Mouse (Mus musculus) forebrain, embryonic 15.5 days (tissue): ENCODE measurements around the gene Slc7a15. TPM values are rescaled to one million over a fixed set of nuclear protein-coding genes. Genes with fewer than 3 reads are reported as not detected.
"Not testable (repeated sequence)": the region's sequence is repeated elsewhere in the genome, so short reads cannot be mapped to it uniquely, and the experiment has no call there.

Experiments used
- ATAC-seq: fragments of 200-750 bp; cut with Nextera tagmentation; replicated peaks from 2 replicates; pipeline ENCODE4 v1.8.0; 2017; ENCODE audit warnings: mild to moderate bottlenecking, moderate TSS enrichment, moderate library complexity
- H3K27ac ChIP-seq: fragments of 300-500 bp; sonication (generic); replicated peaks from 2 replicates; pipeline ENCODE4 v1.5.1; 2015; ENCODE audit warnings: mild to moderate bottlenecking, inconsistent platforms
- H3K27me3 ChIP-seq: fragments of 300-500 bp; sonication (generic); 2 replicates; pipeline ENCODE4 v1.6.1; 2015; ENCODE audit warnings: inconsistent platforms
- H3K36me3 ChIP-seq: fragments of 300-500 bp; sonication (generic); 2 replicates; pipeline ENCODE4 v1.6.1; 2015; ENCODE audit warnings: mild to moderate bottlenecking, inconsistent platforms
- H3K4me1 ChIP-seq: fragments of 300-500 bp; sonication (generic); 2 replicates; pipeline ENCODE4 v1.6.1; 2015; ENCODE audit warnings: inconsistent platforms
- H3K4me2 ChIP-seq: fragments of 300-500 bp; sonication (generic); replicated peaks from 2 replicates; pipeline ENCODE4 v1.6.1; 2015; ENCODE audit warnings: mild to moderate bottlenecking, inconsistent platforms
- H3K4me3 ChIP-seq: fragments of 300-500 bp; sonication (generic); 2 replicates; pipeline ENCODE4 v1.5.1; 2015; ENCODE audit warnings: mild to moderate bottlenecking, inconsistent platforms
- H3K9ac ChIP-seq: fragments of 300-500 bp; sonication (generic); replicated peaks from 2 replicates; pipeline ENCODE4 v1.6.1; 2015; ENCODE audit warnings: mild to moderate bottlenecking, inconsistent platforms
- H3K9me3 ChIP-seq: fragments of 300-500 bp; sonication (generic); 2 replicates; pipeline ENCODE4 v1.6.1; 2016; ENCODE audit warnings: inconsistent platforms
- WGBS: fragments of 180-500 bp; shearing (Covaris S2); methylation state at CpG from one replicate; pipeline ENCODE4 v1.1.7; 2015; ENCODE audit warnings: mixed read lengths; 5-methylcytosine and 5-hydroxymethylcytosine counted together
- polyA plus RNA-seq: library from polyadenylated mRNA; unstranded; fragments of >200 nt; fragmentation: Nextera tagmentation; extraction: Ambion mirVana; gene quantifications from 2 replicates; pipeline ENCODE4 v1.2.1, GENCODE M21; 2015

Slc7a15 gene
- not detected in 2 replicates for polyA plus RNA-seq

GRCm38 (mm10) chr12:8598966-8599365 is at the start of gene Slc7a15:
Gene Slc7a15, minus strand, starts transcription at chr12:8599066.
- not testable (repeated sequence) for ATAC-seq, H3K9me3 ChIP-seq, H3K36me3 ChIP-seq, H3K4me3 ChIP-seq, H3K27me3 ChIP-seq, H3K9ac ChIP-seq, H3K4me1 ChIP-seq, H3K4me2 ChIP-seq, H3K27ac ChIP-seq
- 96% methylated on average over 7 of the region's 7 CpGs for WGBS

- not testable (repeated sequence) for H3K27ac ChIP-seq, H3K9ac ChIP-seq, H3K4me3 ChIP-seq, H3K9me3 ChIP-seq, ATAC-seq, H3K27me3 ChIP-seq, H3K36me3 ChIP-seq, H3K4me2 ChIP-seq, H3K4me1 ChIP-seq
- 73% methylated on average over 8 of the region's 8 CpGs for WGBS
These were observed 49.3 kb upstream of the Slc7a15 start for GRCm38 (mm10) chr12:8648211-8648610.

GRCm38 (mm10) chr12:8641425-8641735 is 42.5 kb upstream of the Slc7a15 start:
- H3K36me3 ChIP-seq = no peaks in the 10 kb centered on the region
- peak overlapping the region; percentile 56 for H3K4me2 ChIP-seq
- peak overlapping the region; percentile 96 for H3K9ac ChIP-seq
- peak overlapping the region; percentile 96 for H3K27ac ChIP-seq
- no peaks in the 10 kb centered on the region for H3K4me1 ChIP-seq
- WGBS = 5% methylated on average over 10 of the region's 10 CpGs
- peak; percentile 73 for ATAC-seq
- H3K27me3 ChIP-seq = no peaks in the 10 kb centered on the region
- peak overlapping the region; percentile 95 for H3K4me3 ChIP-seq
- no peaks in the 10 kb centered on the region for H3K9me3 ChIP-seq

GRCm38 (mm10) chr12:8640711-8641424 is 42.0 kb upstream of the Slc7a15 start:
- Histone ChIP-seq H3K4me2 (peak overlapping the region; percentile 56), H3K9ac (peak overlapping the region; percentile 96), H3K27ac (peak overlapping the region; percentile 96), H3K9me3 (no peaks in the 10 kb centered on the region), H3K4me1 (no peaks in the 10 kb centered on the region), H3K36me3 (no peaks in the 10 kb centered on the region), H3K27me3 (no peaks in the 10 kb centered on the region), H3K4me3 (peak overlapping the region; percentile 95)
- WGBS = under 1% methylated on average over 47 of the region's 47 CpGs
- ATAC-seq = peak; percentile 99

- not testable (repeated sequence) for H3K27ac ChIP-seq, H3K4me1 ChIP-seq, H3K36me3 ChIP-seq, H3K27me3 ChIP-seq, ATAC-seq, H3K9me3 ChIP-seq
- H3K4me2 ChIP-seq = peak overlapping the region; percentile 63
- H3K4me3 ChIP-seq = peak overlapping the region; percentile 95
- WGBS = 2% methylated on average over 2 of the region's 2 CpGs
- H3K9ac ChIP-seq = peak overlapping the region; percentile 96
These were observed 41.3 kb upstream of the Slc7a15 start for GRCm38 (mm10) chr12:8640186-8640585.

GRCm38 (mm10) chr12:8638411-8639087 is 39.7 kb upstream of the Slc7a15 start:
- not testable (repeated sequence) for H3K9me3 ChIP-seq, H3K4me2 ChIP-seq, H3K27ac ChIP-seq, H3K4me3 ChIP-seq, ATAC-seq, H3K27me3 ChIP-seq, H3K36me3 ChIP-seq, H3K4me1 ChIP-seq, H3K9ac ChIP-seq
- WGBS = 75% methylated on average over 10 of the region's 10 CpGs

GRCm38 (mm10) chr12:8636945-8637344 is 38.1 kb upstream of the Slc7a15 start:
- 98% methylated on average over 14 of the region's 14 CpGs for WGBS
- Histone ChIP-seq H3K27me3 (no peaks in the 10 kb centered on the region), H3K27ac (no peak overlapping the region), H3K9me3 (no peaks in the 10 kb centered on the region), H3K4me3 (no peak overlapping the region), H3K36me3 (no peaks in the 10 kb centered on the region), H3K4me2 (no peak overlapping the region), H3K4me1 (no peaks in the 10 kb centered on the region), H3K9ac (no peak overlapping the region)
- no peak for ATAC-seq

- no peaks in the 10 kb centered on the region for H3K36me3 ChIP-seq
- H3K27me3 ChIP-seq = no peaks in the 10 kb centered on the region
- no peak overlapping the region for H3K4me2 ChIP-seq
- WGBS = 95% methylated on average over 4 of the region's 4 CpGs
- H3K4me3 ChIP-seq = no peak overlapping the region
- no peaks in the 10 kb centered on the region for H3K4me1 ChIP-seq
- no peak overlapping the region for H3K27ac ChIP-seq
- no peak overlapping the region for H3K9ac ChIP-seq
- ATAC-seq = no peak
- H3K9me3 ChIP-seq = no peaks in the 10 kb centered on the region
These were observed 36.7 kb upstream of the Slc7a15 start for GRCm38 (mm10) chr12:8635546-8635945.

- H3K27ac ChIP-seq = no peak overlapping the region
- ATAC-seq = no peak
- no peaks in the 10 kb centered on the region for H3K27me3 ChIP-seq
- 98% methylated on average over 1 of the region's 1 CpGs for WGBS
- H3K9ac ChIP-seq = no peak overlapping the region
- no peak overlapping the region for H3K4me2 ChIP-seq
- no peaks in the 10 kb centered on the region for H3K36me3 ChIP-seq
- H3K9me3 ChIP-seq = no peaks in the 10 kb centered on the region
- H3K4me1 ChIP-seq = no peaks in the 10 kb centered on the region
- no peak overlapping the region for H3K4me3 ChIP-seq
These were observed 35.4 kb upstream of the Slc7a15 start for GRCm38 (mm10) chr12:8634306-8634705.

GRCm38 (mm10) chr12:8632737-8633365 is 34.0 kb upstream of the Slc7a15 start:
- no peaks in the 10 kb centered on the region for H3K4me1 ChIP-seq
- H3K27me3 ChIP-seq = no peaks in the 10 kb centered on the region
- H3K27ac ChIP-seq = no peak overlapping the region
- ATAC-seq = no peak
- no peak overlapping the region for H3K4me2 ChIP-seq
- no peaks in the 10 kb centered on the region for H3K36me3 ChIP-seq
- no peak overlapping the region for H3K4me3 ChIP-seq
- WGBS = 87% methylated on average over 2 of the region's 2 CpGs
- H3K9ac ChIP-seq = no peak overlapping the region
- H3K9me3 ChIP-seq = no peaks in the 10 kb centered on the region

- no peak for ATAC-seq
These were observed 32.8 kb upstream of the Slc7a15 start for GRCm38 (mm10) chr12:8631691-8632090.

GRCm38 (mm10) chr12:8629537-8629936 is 30.7 kb upstream of the Slc7a15 start:
- no peak overlapping the region for H3K9ac ChIP-seq

More at GRCm38 (mm10) chr12:8631691-8632090, 32.8 kb upstream of the Slc7a15 start:
- no peak overlapping the region for H3K4me2 ChIP-seq
- no peak overlapping the region for H3K27ac ChIP-seq
- H3K9ac ChIP-seq = no peak overlapping the region
- no peaks in the 10 kb centered on the region for H3K27me3 ChIP-seq
- no peaks in the 10 kb centered on the region for H3K36me3 ChIP-seq
- H3K4me1 ChIP-seq = no peaks in the 10 kb centered on the region
- H3K4me3 ChIP-seq = no peak overlapping the region
- no peaks in the 10 kb centered on the region for H3K9me3 ChIP-seq
- WGBS = 97% methylated on average over 1 of the region's 1 CpGs

More at GRCm38 (mm10) chr12:8629537-8629936, 30.7 kb upstream of the Slc7a15 start:
- Histone ChIP-seq H3K27me3 (no peaks in the 10 kb centered on the region), H3K9me3 (no peaks in the 10 kb centered on the region), H3K4me3 (no peak overlapping the region), H3K4me2 (no peak overlapping the region), H3K27ac (no peak overlapping the region), H3K36me3 (no peaks in the 10 kb centered on the region), H3K4me1 (no peaks in the 10 kb centered on the region)
- 97% methylated on average over 6 of the region's 6 CpGs for WGBS
- no peak for ATAC-seq
